Mouse (Mus musculus) lung, adult 2 months (tissue): ENCODE data around the gene Ccnj.

Experiments used
- CTCF ChIP-seq: fragments of 200-500 bp; IDR thresholded peaks from 2 replicates; pipeline ENCODE4 v1.5.1; 2011; ENCODE audit warnings: mild to moderate bottlenecking, low read length, control low read depth; ENCODE audit not compliant: insufficient read depth
- POLR2A ChIP-seq: fragments of 200-500 bp; IDR thresholded peaks from 2 replicates; pipeline ENCODE4 v1.6.1; 2011; ENCODE audit warnings: low read depth, mild to moderate bottlenecking, control low read depth, low read length, borderline replicate concordance; ENCODE audit errors: extremely low read depth

GRCm38 (mm10) chr19:40817901-40818532, 13.1 kb upstream of the Ccnj start:
- TF ChIP-seq CTCF (no peak), POLR2A (no peak)
